Mouse (Mus musculus): Measurements from ENCODE around the gene Mfsd6l.

Gene Mfsd6l

GRCm38 (mm10) chr11:68555918-68556584 is at the start of gene Mfsd6l:
Mfsd6l (plus strand) TSS chr11:68556186.
- no peak for DNase-seq

- DNase-seq: no peak
Measured at GRCm38 (mm10) chr11:68507246-68507645, 48.7 kb upstream of the Mfsd6l start.

GRCm38 (mm10) chr11:68508619-68509018 is 47.4 kb upstream of the Mfsd6l start:
- DNase-seq: no peak

DNA sequence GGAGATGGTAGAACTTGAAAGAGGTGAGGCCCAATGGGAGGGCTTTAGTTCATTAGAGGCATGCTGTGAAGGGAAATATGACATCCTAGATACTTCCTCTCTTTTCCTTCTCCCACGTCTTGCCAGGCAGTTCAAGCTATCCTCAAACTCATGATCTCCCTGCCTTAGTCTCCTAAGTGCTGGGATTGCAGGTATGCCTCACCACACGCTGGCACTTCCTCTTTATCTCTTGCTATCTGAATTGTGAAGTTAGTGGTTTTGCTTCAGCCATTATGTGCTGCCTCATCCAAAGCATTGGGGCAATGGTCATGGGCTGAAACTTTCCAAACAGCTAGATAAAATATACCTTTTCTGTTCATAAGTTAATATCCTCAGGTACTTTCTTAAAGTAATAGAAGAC is 46.8 kb upstream of the Mfsd6l start:
- no peak for DNase-seq

- no peak for DNase-seq
Measured at GRCm38 (mm10) chr11:68513969-68514368, 42.0 kb upstream of the Mfsd6l start.

DNA sequence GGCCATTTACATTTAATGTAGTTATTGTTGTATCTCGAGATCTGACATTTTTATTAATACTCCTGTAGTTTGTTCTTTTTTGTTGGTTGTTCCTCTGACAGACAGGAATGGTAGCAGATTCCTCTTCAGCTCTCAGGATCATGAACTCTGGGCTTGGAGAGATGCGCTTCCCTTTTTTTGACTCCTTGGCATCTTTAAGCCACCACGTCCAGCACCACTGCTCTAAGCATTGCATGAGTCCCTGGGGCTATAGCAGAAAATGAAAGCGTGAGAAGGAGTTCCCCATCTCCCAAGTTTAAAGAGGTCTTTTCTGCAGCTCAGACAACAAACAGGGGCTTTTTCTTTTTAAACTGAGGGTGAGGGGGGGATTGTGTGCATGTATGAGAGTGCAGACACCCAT is 36.6 kb upstream of the Mfsd6l start:
- DNase-seq: no peak

GRCm38 (mm10) chr11:68519815-68520214 is 36.2 kb upstream of the Mfsd6l start:
- no peak for DNase-seq

- no peak for DNase-seq
Measured at GRCm38 (mm10) chr11:68520439-68520838, 35.5 kb upstream of the Mfsd6l start.

DNA sequence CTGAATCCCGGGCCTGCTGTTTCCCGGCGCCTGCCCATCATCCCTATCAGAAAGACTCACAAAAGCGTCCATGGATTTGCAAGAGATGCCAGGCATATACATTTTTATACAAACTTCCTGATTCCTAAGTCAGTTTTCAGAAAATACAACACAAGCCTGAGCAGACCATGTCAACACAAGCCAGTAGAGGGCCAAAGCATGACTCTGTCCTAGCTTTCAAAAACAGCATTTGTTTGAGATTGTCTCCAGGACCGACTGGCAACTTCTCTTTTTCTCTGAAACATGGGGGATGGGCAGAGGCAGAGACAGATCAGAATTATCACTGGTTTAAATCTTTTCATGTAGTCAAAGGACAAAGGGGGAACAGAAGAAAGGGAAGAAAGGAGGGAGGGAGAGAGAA is 34.6 kb upstream of the Mfsd6l start:
- no peak for DNase-seq

- peak; percentile 45 for DNase-seq
Measured at GRCm38 (mm10) chr11:68526441-68526840, 29.5 kb upstream of the Mfsd6l start.

DNA sequence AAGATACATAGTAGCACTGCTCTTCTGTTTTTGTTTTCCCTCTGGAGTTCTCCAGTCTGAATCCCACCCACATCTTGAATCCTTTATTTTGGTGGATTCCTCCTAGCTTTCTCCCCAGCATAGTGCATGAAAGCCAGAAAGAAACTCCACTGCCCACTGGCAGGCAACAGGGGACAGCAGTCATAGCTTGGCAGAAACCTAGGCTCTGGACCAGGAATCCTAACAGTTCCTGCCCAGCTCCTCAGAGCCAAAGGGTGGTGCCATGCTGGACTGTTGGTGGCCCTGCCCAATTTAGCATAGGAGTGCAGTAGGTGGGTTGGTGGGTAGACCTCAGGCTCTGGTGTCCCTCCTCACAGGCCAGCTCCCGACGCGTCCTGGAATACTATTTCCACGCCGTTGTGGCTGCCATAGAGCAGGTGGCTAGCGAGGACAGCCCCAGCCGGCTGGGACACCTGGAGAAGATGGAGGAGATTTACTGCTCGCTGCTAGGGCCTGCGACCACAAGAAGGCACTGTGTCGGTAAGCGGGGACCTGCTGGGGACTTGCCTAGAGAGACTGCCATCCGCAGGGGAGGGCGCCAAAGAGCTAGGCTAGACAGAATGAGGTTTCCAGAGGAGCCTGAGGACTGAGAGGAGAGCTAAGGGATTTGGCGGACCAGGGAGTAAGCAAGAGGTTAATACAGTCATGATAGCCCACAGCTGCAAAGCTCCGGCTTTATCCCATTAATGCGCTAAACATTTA is 24.8 kb upstream of the Mfsd6l start:
- DNase-seq: peak; percentile 69

DNA sequence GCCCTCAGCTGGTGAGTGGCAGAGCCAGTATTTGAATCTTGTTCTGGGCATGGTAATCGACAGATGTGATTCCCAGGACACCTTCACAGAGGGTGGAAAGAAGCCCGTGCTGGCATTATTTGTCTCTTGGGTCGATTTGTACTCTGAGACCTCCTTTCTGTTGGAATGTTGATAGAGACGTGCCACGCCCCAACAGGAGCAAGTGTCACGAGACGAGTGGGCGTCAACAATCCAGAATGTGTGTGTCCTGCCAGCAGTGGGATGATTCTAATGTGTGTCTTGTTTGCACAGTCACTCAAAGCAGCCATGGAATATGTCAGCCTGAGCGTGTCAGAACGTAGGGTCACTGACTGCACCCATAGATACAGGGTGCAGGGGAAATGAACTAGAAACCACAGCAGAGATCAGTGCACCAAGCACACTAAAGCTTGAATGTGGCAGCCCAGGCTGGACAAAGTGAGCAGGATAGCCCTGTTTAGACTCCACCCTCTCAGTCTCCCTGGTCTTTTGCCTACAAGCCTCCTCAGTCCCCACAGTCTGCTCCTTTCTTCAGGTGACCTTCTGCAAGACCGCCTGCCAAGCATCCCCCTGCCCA is 23.9 kb upstream of the Mfsd6l start:
- DNase-seq: no peak

DNA sequence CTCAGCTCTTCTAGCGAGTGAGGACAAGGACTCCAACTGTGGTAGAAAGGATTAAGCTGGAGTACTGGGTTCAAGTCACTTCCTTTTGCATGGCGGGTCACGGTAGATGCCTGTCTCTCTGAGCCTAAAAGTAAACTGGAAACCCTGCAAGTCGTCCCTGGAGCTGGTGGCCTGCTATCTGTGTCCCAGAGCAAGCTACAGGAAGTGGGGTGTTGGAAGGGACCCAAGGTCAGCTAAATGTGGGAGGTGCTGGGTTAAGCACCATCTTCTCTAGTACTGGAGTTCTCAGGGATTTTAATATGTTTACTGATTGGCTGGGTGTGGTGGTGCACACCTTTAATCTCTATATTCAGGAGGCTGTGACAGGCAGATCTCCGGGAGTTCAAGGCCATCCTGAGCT is 23.2 kb upstream of the Mfsd6l start:
- no peak for DNase-seq

DNA sequence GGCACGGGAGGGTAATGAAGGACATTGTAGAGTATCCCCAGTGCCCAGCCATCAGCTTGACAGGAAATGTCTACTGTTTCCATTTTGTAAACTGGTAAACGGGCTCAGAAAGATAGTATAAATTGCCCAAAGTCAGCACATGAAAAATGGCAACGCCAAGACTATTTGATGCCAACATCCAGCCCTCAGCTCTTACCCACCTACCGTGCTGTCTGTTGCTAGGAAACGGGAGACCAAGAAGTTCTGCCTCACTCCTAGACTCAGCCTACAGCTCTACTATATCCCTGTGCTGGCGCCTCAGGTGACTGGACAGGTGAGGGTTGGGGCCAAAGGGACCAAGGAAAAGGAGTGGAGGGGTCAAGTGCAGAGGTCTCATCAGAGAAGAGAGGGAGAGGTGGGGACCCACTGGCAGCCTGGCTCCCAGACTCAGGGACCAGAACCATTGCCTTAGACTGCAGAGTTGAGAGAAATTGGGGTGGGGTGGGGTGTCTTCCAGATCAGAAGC is 22.0 kb upstream of the Mfsd6l start:
- DNase-seq: no peak

- DNase-seq: no peak
Measured at GRCm38 (mm10) chr11:68536026-68536425, 20.0 kb upstream of the Mfsd6l start.

- DNase-seq: peak; percentile 45
Measured at GRCm38 (mm10) chr11:68536465-68536864, 19.5 kb upstream of the Mfsd6l start.

GRCm38 (mm10) chr11:68539621-68540020 is 16.4 kb upstream of the Mfsd6l start:
- DNase-seq: no peak

DNA sequence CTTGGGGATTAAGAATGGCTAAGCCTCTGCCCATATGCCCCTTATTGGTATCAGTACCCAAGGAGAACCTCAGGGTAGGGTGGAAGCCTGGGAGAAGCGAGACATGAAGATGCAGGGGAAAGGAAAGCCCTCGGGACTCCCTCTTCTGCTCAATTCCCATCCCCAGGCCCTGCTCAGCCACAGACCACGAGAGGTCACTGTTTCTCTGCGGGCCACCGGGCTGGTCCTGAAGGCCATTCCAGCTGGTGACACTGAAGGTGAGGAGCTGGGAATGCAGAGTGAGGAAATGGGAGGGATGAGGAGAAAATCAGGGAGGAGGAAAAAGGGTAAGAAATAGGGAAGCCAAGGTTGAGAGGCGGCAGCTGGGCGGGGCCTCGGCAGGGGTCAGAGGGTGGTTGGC is 11.4 kb upstream of the Mfsd6l start:
- no peak for DNase-seq

GRCm38 (mm10) chr11:68545172-68545571 is 10.8 kb upstream of the Mfsd6l start:
- no peak for DNase-seq

DNA sequence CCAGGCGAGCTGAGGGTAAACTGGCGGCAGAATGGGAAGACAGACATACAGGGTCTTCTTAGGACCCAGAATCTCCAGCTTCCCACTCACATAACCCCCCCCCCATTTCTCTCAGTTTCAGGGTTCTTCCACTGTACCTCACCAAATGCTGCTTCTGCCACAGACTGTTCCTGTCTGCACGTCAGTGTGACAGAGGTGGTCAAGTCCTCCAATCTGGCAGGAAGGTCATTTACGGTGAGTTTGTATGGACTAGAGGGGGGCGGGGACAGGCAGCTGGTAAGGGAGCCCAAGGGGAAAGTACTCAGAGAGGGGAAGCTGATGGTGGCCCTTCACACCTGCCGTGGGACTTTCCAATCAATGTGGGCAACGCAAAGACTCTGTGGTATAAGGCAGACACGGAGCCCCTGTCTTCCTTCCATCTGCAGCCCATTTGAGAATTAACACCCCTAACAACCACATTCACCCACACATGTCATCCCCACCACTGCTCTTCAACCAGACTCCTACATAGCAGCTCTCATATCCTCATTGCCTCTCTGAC is 10.2 kb upstream of the Mfsd6l start:
- no peak for DNase-seq

- DNase-seq: no peak
Measured at GRCm38 (mm10) chr11:68547484-68547883, 8.5 kb upstream of the Mfsd6l start.

- no peak for DNase-seq
Measured at GRCm38 (mm10) chr11:68549597-68549996, 6.4 kb upstream of the Mfsd6l start.

DNA sequence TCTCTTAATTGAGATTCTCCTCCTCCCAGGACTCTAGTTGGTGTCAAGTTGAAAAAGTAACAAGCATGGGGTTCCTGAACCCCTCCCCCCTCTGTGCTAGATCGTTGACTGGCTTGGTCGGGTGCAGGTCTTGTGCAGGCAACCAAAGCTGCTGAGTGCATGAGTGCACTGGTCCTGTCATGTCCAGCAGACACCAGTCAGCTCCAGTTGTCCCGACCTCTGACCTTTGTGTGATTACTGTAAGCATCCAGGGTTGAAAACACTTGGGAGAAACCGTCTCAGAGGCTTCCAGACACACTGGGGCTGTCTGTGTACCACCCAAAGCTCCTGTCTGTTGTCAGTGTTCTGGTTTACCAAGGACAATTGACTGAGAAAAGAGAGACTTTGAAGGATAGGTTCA is 5.6 kb upstream of the Mfsd6l start:
- no peak for DNase-seq

GRCm38 (mm10) chr11:68553981-68554471 is 2.0 kb upstream of the Mfsd6l start:
- no peak for DNase-seq
